Mouse (Mus musculus) heart, embryonic 15.5 days (tissue): ENCODE measurements around the gene Fer. TPM values are rescaled to one million over a fixed set of nuclear protein-coding genes. Genes with fewer than 3 reads are reported as not detected.

Source experiments
- ATAC-seq: fragments of 200-750 bp; cut with Nextera tagmentation; replicated peaks from 2 replicates; pipeline ENCODE4 v1.8.0; 2017; ENCODE audit warnings: low read depth, moderate TSS enrichment; ENCODE audit not compliant: insufficient number of reproducible peaks, insufficient read depth, low FRiP score
- H3K27ac ChIP-seq: fragments of 300-500 bp; sonication (generic); 2 replicates; pipeline ENCODE4 v1.5.1; 2015; ENCODE audit warnings: mild to moderate bottlenecking, inconsistent platforms
- H3K27me3 ChIP-seq: fragments of 300-500 bp; sonication (generic); 2 replicates; pipeline ENCODE4 v1.6.1; 2015; ENCODE audit warnings: inconsistent platforms
- H3K36me3 ChIP-seq: fragments of 300-500 bp; sonication (generic); 2 replicates; pipeline ENCODE4 v1.6.1; 2015; ENCODE audit warnings: mild to moderate bottlenecking, inconsistent platforms
- H3K4me1 ChIP-seq: fragments of 300-500 bp; sonication (generic); replicated peaks from 2 replicates; pipeline ENCODE4 v1.6.1; 2015; ENCODE audit warnings: inconsistent platforms
- H3K4me2 ChIP-seq: fragments of 300-500 bp; sonication (generic); 2 replicates; pipeline ENCODE4 v1.6.1; 2015; ENCODE audit warnings: inconsistent platforms, mild to moderate bottlenecking, moderate library complexity
- H3K4me3 ChIP-seq: fragments of 300-500 bp; sonication (generic); 2 replicates; pipeline ENCODE4 v1.5.1; 2015; ENCODE audit warnings: mild to moderate bottlenecking, inconsistent platforms
- H3K9ac ChIP-seq: fragments of 300-500 bp; sonication (generic); 2 replicates; pipeline ENCODE4 v1.6.1; 2015; ENCODE audit warnings: mild to moderate bottlenecking, inconsistent platforms
- H3K9me3 ChIP-seq: fragments of 300-500 bp; sonication (generic); replicated peaks from 2 replicates; pipeline ENCODE4 v1.6.1; 2016; ENCODE audit warnings: inconsistent platforms
- WGBS: fragments of 180-500 bp; shearing (Covaris S2); methylation state at CpG from one replicate; pipeline ENCODE4 v1.1.7; 2015; ENCODE audit warnings: mixed read lengths; 5-methylcytosine and 5-hydroxymethylcytosine counted together
- polyA plus RNA-seq: library from polyadenylated mRNA; unstranded; fragments of >200 nt; fragmentation: Nextera tagmentation; extraction: Ambion mirVana; gene quantifications from 2 replicates; pipeline ENCODE4 v1.2.1, GENCODE M21; 2015

Fer gene
- polyA plus RNA-seq, 1 experiment from 2014 or later, result 20.5 TPM

DNA sequence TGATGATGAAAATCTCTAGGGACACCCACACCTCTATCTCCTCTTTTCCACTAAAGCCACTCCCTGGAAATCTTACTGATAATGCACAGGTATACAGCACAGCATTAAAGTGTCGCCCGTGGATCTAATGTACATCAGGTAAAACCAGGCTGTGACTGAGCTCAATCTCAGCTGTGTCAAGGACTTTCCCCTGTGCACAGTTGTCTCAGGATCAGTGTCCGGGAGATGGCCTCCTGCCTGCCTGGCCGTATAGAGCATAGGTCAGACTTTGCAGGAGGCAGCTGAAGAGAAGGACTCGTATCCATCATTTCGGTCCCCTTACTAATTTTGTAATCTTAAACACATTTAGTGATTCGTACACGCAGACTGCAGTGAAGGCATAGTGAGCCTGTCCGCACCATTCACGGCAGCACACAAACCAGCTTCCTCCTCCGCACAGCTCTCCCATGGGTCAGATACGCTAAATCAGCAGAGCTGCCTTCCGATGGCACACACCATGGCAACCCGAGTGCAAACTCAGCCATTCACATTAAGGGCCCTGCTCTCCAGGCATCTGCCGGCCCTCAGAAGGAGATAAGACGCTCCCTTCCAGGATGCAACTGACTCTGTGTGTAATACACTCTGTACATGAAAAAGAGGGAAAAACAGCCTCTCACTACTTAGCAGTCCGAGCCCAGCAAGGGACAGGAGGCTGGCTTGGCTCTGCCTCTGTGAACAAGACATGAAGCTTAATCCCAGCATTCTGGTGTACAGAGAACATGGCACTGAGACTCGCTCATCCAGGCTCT, 277.4 kb downstream of the Fer start:
- no peak; the same call in 1 of the 2 replicates for ATAC-seq
- no peak overlapping the region for H3K4me2 ChIP-seq
- no peaks in the 10 kb centered on the region for H3K9me3 ChIP-seq
- no peak overlapping the region for H3K4me3 ChIP-seq
- peaks cover 11% of the 10 kb centered on the region for H3K4me1 ChIP-seq
- WGBS, result 68% methylated on average over 18 of the region's 18 CpGs
- H3K36me3 ChIP-seq, result 0 out of 2 replicates have a peak, but pooled peaks cover 10% of the 10 kb centered on the region
- no peak overlapping the region for H3K9ac ChIP-seq
- H3K27me3 ChIP-seq, result no peaks in the 10 kb centered on the region
- no peak overlapping the region for H3K27ac ChIP-seq

DNA sequence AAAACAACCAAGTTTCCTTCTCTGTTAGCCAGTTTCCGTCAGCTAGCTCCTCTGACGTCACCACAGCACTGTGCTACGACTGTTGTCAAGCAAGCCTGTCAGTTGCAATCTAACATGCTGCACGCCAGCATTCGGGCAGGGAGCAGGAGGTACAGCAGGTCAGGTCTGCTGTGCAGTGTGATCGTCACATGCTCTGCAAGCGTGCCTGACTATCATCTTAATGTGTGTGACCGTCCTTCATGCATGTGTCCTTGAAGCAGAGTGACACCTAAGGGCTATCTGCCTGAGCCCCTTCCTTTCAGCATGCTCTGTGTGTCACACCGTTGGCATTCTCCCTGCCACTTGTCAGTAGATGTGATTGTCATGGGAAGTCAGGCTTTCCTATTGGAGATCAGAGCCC, 279.0 kb downstream of the Fer start:
- WGBS, result 36% methylated on average over 9 of the region's 9 CpGs
- Histone ChIP-seq H3K36me3 (0 out of 2 replicates have a peak, but pooled peaks cover 10% of the 10 kb centered on the region), H3K4me3 (no peak overlapping the region), H3K27ac (peak overlapping the region; percentile 67), H3K9me3 (no peaks in the 10 kb centered on the region), H3K4me1 (peaks cover 11% of the 10 kb centered on the region), H3K27me3 (no peaks in the 10 kb centered on the region), H3K9ac (no peak overlapping the region), H3K4me2 (peak overlapping the region; percentile 35; the same call in 1 of the 2 replicates)
- ATAC-seq, result peak; percentile 78; the same call in 1 of the 2 replicates

DNA sequence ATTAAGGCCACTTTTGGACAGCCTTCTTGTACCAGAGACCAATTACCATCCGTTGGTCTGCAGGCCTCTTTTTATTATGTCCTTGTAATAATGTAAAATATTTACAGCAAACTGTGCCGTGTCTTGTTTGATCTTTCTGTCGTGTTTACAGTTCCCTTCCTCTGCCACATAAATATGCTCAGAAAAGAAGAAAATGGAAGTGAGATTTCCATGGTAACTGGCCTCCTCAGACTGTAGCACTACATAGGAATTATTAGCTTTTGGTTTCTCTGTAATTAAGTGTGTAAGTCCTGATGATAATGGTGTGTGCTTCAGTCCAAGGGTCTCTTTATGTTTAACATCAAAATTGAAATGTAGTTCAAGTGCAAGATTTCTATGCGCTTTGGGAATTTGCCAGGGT, 283.5 kb downstream of the Fer start:
- ATAC-seq, result no peak
- 78% methylated on average over 4 of the region's 4 CpGs for whole genome bisulfite sequencing
- Histone ChIP-seq H3K36me3 (no peaks in the 10 kb centered on the region), H3K9ac (no peak overlapping the region), H3K4me1 (peaks cover 7% of the 10 kb centered on the region), H3K9me3 (no peaks in the 10 kb centered on the region), H3K4me2 (no peak overlapping the region), H3K27ac (no peak overlapping the region), H3K27me3 (no peaks in the 10 kb centered on the region), H3K4me3 (no peak overlapping the region)

DNA sequence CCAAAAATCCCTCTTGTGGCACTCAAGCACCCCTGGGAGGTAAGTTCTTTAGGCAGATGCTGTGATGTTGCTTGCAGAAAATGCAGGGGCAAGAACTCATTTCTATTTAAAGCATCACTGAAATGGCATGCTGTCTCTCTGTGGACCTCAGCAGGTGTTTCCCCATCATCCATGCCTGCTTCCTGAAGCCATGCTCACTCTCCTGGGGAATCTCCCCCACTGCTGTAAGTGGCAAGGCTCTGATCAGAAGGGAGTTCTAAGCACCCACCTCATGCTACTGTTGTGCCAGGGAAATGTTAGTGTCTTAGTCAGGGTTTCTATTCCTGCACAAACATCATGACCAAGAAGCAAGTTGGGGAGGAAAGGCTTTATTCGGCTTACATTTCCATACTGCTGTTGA, 287.9 kb downstream of the Fer start:
- Histone ChIP-seq H3K9me3 (no peaks in the 10 kb centered on the region), H3K4me3 (no peak overlapping the region), H3K36me3 (no peaks in the 10 kb centered on the region), H3K27me3 (no peaks in the 10 kb centered on the region), H3K4me2 (no peak overlapping the region), H3K4me1 (no peaks in the 10 kb centered on the region), H3K27ac (no peak overlapping the region), H3K9ac (no peak overlapping the region)
- WGBS, result 94% methylated on average over 1 of the region's 1 CpGs
- no peak for ATAC-seq

DNA sequence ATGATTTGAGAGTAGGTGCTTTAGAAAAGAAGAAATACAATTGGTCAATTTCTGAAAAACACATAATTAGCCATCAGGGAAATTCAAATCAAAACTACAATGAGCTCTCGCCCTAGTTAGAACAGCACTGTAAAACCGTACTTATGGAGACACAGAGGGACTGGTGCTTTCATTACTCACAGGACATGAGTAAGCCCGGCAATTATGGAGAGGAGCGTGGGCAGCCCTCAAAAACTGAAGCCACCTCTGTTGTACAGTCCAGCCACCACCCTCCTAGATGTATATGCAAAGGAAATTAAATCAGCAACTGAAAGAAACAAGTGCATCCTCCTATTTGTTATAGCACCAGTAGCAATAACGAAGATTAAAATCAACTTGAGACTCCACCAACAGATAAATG, 304.9 kb downstream of the Fer start:
- no peak for ATAC-seq
- Histone ChIP-seq H3K9me3 (no peaks in the 10 kb centered on the region), H3K4me1 (no peaks in the 10 kb centered on the region), H3K27ac (no peak overlapping the region), H3K36me3 (no peaks in the 10 kb centered on the region), H3K9ac (no peak overlapping the region), H3K4me3 (no peak overlapping the region), H3K27me3 (no peaks in the 10 kb centered on the region), H3K4me2 (no peak overlapping the region)
- WGBS, result 88% methylated on average over 5 of the region's 5 CpGs

DNA sequence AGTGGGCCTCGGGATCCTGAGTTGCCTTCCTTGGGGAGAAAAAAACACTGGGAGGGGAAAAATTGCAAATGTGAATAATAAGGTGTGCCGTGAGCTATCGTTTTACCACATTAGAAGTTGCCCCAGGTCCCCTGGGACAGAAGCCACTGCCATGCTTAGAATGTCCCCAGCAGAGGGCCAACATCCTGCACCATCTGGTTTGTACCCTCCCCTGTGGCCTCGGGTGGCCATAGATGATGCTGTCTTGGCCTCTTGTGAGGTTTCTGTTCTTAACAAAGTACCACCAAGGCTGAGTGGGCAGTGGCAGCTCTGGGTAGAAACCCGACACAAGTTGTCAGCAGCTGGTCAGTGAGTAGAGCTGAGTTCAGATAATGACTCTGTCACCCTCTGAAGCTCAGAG, 307.2 kb downstream of the Fer start:
- WGBS, result 55% methylated on average over 5 of the region's 5 CpGs
- H3K4me2 ChIP-seq, result no peak overlapping the region
- no peak for ATAC-seq

DNA sequence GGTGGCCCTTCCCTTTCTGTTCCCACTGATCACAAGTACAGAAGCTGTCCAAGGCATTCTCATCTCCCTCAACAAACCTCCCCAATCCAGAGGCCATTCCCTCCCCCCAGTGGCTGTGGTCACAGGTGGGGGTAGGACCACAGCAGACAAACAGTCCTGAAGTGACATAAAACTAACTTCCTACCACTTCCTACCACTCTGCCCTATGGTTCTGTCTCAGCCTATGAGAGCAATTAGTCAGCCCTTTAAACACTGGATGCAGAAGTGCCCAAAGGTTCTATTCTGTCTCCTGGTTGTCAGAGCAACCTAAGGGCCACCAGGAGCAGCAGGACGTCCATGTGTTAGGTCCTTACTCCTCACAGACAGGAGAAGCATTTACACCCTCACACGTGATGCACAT, 309.6 kb downstream of the Fer start:
- no peak overlapping the region for H3K4me3 ChIP-seq
- no peaks in the 10 kb centered on the region for H3K36me3 ChIP-seq
- H3K9ac ChIP-seq, result no peak overlapping the region
- no peak overlapping the region for H3K27ac ChIP-seq
- H3K4me1 ChIP-seq, result no peaks in the 10 kb centered on the region
- WGBS, result 69% methylated on average over 2 of the region's 2 CpGs
- no peaks in the 10 kb centered on the region for H3K27me3 ChIP-seq
- no peaks in the 10 kb centered on the region for H3K9me3 ChIP-seq
- no peak for ATAC-seq
- H3K4me2 ChIP-seq, result no peak overlapping the region

More for the DNA sequence above, 307.2 kb downstream of the Fer start:
- Histone ChIP-seq H3K9me3 (no peaks in the 10 kb centered on the region), H3K27me3 (no peaks in the 10 kb centered on the region), H3K36me3 (no peaks in the 10 kb centered on the region), H3K9ac (no peak overlapping the region), H3K4me1 (no peaks in the 10 kb centered on the region), H3K4me3 (no peak overlapping the region), H3K27ac (no peak overlapping the region)

DNA sequence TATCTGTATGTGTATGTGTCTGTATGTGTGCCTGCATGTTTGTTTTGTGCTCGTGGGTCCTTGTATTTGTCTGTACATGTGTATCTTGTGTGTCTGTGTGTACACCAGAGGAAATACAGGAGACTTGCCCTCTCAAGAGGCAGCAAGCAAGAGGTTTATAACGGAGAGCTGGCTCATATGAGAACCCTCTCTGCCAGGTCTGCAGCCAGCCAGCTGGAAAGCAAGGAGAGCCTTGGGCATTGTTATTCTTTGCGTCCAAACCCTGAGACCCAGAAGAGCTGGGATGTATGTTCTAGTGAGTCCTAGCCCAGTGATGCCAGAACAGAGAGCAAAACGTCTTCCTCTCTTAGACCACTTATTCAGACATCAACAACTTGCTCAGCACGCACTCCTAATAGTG, 317.7 kb downstream of the Fer start:
- Histone ChIP-seq H3K27ac (no peak overlapping the region), H3K9me3 (no peaks in the 10 kb centered on the region), H3K36me3 (no peaks in the 10 kb centered on the region), H3K4me3 (no peak overlapping the region), H3K9ac (no peak overlapping the region), H3K27me3 (no peaks in the 10 kb centered on the region), H3K4me2 (no peak overlapping the region), H3K4me1 (no peaks in the 10 kb centered on the region)
- ATAC-seq, result no peak
- 77% methylated on average over 5 of the region's 5 CpGs for WGBS

DNA sequence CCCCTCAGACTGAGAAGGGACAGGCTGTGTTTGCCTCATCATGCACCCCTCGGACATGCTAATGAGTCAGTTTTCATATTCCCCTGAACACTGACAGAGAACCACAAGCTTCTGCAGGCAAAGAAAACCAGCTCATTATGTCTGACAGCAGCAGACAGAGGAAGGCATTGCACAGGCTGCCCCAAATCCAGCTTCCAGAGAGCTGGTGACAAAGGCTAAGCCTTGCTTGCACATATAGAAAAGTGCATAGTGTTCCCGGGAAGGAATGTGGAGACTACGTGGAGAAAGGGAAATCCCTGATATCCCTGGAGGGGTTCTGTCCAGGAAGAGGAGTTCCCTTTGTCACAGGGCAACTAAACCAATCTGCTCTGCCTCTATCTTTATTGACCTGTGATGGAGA, 318.4 kb downstream of the Fer start:
- no peak overlapping the region for H3K9ac ChIP-seq
- H3K36me3 ChIP-seq, result no peaks in the 10 kb centered on the region
- 45% methylated on average over 3 of the region's 3 CpGs for WGBS
- no peak overlapping the region for H3K27ac ChIP-seq
- no peaks in the 10 kb centered on the region for H3K9me3 ChIP-seq
- no peaks in the 10 kb centered on the region for H3K4me1 ChIP-seq
- ATAC-seq, result no peak
- no peak overlapping the region for H3K4me3 ChIP-seq
- H3K4me2 ChIP-seq, result no peak overlapping the region
- no peaks in the 10 kb centered on the region for H3K27me3 ChIP-seq

DNA sequence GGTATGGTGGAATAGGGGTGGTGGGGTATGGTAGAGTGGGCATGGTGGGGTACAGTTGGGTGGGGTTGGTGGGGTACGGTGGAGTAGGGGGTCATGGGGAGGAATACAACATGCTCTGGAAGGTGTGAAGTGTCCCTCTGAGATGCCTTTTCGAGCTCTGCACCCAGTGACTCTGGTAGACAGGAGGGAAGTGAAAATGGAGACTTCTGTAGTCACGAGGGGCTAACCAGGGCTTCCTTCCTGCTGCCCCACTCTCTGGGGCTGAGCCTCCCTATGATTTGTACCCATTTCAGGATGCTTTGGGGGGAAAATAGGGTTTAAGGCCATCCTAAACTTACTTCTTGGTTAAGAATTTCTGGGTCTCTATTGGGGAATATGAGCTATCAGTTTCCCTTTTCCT, 319.7 kb downstream of the Fer start:
- 91% methylated on average over 3 of the region's 3 CpGs for WGBS
- Histone ChIP-seq H3K9ac (no peak overlapping the region), H3K27me3 (no peaks in the 10 kb centered on the region), H3K4me2 (no peak overlapping the region), H3K4me3 (no peak overlapping the region), H3K4me1 (no peaks in the 10 kb centered on the region), H3K36me3 (no peaks in the 10 kb centered on the region), H3K27ac (no peak overlapping the region), H3K9me3 (no peaks in the 10 kb centered on the region)
- ATAC-seq, result no peak

DNA sequence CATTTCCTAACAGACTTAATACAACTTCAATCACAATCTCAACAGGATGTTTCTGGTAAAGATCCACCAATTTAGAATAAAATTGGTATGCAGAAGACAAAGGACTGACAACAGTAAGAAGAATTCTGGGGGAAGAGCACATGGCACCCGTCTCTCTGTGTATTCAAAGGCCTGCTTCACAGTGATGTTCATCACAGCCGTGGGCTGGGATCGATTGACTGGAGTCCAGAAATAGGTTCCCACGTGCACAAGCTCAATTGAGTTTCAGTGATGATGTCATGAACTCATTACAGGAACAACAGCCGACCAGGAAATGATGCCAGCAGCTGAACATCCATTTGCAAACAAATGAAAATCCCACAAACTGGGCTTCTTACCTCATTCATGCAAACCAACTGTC, 320.3 kb downstream of the Fer start:
- Histone ChIP-seq H3K36me3 (no peaks in the 10 kb centered on the region), H3K27me3 (no peaks in the 10 kb centered on the region), H3K9me3 (no peaks in the 10 kb centered on the region), H3K4me2 (no peak overlapping the region), H3K4me1 (no peaks in the 10 kb centered on the region), H3K4me3 (no peak overlapping the region), H3K27ac (no peak overlapping the region), H3K9ac (no peak overlapping the region)
- ATAC-seq, result no peak
- 38% methylated on average over 5 of the region's 5 CpGs for WGBS
